Mouse (Mus musculus): ENCODE results near the gene Ccni.
A peak's percentile ranks its signal among the peaks of the same experiment; 100 is the strongest.

Ccni gene

GRCm38 (mm10) chr5:93205371-93206108 is 755 bp downstream of the Ccni start:
- DNase-seq (ENCODE audit: extremely low read depth, low read depth, low spot score) = peak; percentile 39

GRCm38 (mm10) chr5:93201181-93201580 is 5.1 kb downstream of the Ccni start:
- no peak for DNase-seq (ENCODE audit: extremely low read depth, low read depth, low spot score)

- DNase-seq (ENCODE audit: extremely low read depth, low read depth, low spot score) = no peak
Measured at GRCm38 (mm10) chr5:93198232-93198631, 8.1 kb downstream of the Ccni start.

- DNase-seq (ENCODE audit: extremely low read depth, low read depth, low spot score) = no peak
Measured at GRCm38 (mm10) chr5:93190428-93190827, 15.9 kb downstream of the Ccni start.

- DNase-seq (ENCODE audit: extremely low read depth, low read depth, low spot score) = no peak
Measured at GRCm38 (mm10) chr5:93189607-93190006, 16.7 kb downstream of the Ccni start.

GRCm38 (mm10) chr5:93184548-93184947 is 21.7 kb downstream of the Ccni start:
- DNase-seq (ENCODE audit: extremely low read depth, low read depth, low spot score) = no peak

GRCm38 (mm10) chr5:93183311-93183710 is 23.0 kb downstream of the Ccni start:
- no peak for DNase-seq (ENCODE audit: extremely low read depth, low read depth, low spot score)

GRCm38 (mm10) chr5:93180252-93180651 is 26.0 kb downstream of the Ccni start:
- DNase-seq (ENCODE audit: extremely low read depth, low read depth, low spot score) = no peak

- DNase-seq (ENCODE audit: extremely low read depth, low read depth, low spot score) = no peak
Measured at GRCm38 (mm10) chr5:93178616-93179015, 27.7 kb downstream of the Ccni start.

GRCm38 (mm10) chr5:93174675-93175074 is 31.6 kb downstream of the Ccni start:
- DNase-seq (ENCODE audit: extremely low read depth, low read depth, low spot score) = no peak

- no peak for DNase-seq (ENCODE audit: extremely low read depth, low read depth, low spot score)
Measured at GRCm38 (mm10) chr5:93172536-93172935, 33.8 kb downstream of the Ccni start.

GRCm38 (mm10) chr5:93171420-93171819 is 34.9 kb downstream of the Ccni start:
- no peak for DNase-seq (ENCODE audit: extremely low read depth, low read depth, low spot score)

GRCm38 (mm10) chr5:93168654-93169053 is 37.6 kb downstream of the Ccni start:
- DNase-seq (ENCODE audit: extremely low read depth, low read depth, low spot score) = no peak

GRCm38 (mm10) chr5:93167919-93168516 is 38.3 kb downstream of the Ccni start:
- DNase-seq (ENCODE audit: extremely low read depth, low read depth, low spot score) = peak; percentile 14

GRCm38 (mm10) chr5:93163541-93163940 is 42.8 kb downstream of the Ccni start:
- no peak for DNase-seq (ENCODE audit: extremely low read depth, low read depth, low spot score)

- DNase-seq (ENCODE audit: extremely low read depth, low read depth, low spot score) = no peak
Measured at GRCm38 (mm10) chr5:93154401-93154800, 51.9 kb downstream of the Ccni start.

GRCm38 (mm10) chr5:93152451-93152850 is 53.8 kb downstream of the Ccni start:
- no peak for DNase-seq (ENCODE audit: extremely low read depth, low read depth, low spot score)

GRCm38 (mm10) chr5:93151985-93152384 is 54.3 kb downstream of the Ccni start:
- no peak for DNase-seq (ENCODE audit: extremely low read depth, low read depth, low spot score)

GRCm38 (mm10) chr5:93149969-93150777 is 56.1 kb downstream of the Ccni start:
- DNase-seq (ENCODE audit: extremely low read depth, low read depth, low spot score) = no peak

- DNase-seq (ENCODE audit: extremely low read depth, low read depth, low spot score) = no peak
Measured at GRCm38 (mm10) chr5:93145504-93145903, 60.8 kb downstream of the Ccni start.

GRCm38 (mm10) chr5:93144874-93145273 is 61.4 kb downstream of the Ccni start:
- DNase-seq (ENCODE audit: extremely low read depth, low read depth, low spot score) = no peak
